Mouse (Mus musculus) cerebellum, adult 2 months (tissue): ENCODE measurements around the gene Gm4131.

Experiments
- CTCF ChIP-seq: fragments of 200-500 bp; IDR thresholded peaks from 2 replicates; pipeline ENCODE4 v1.5.1; 2011; ENCODE audit warnings: low read depth, mild to moderate bottlenecking, control low read depth, low read length, moderate library complexity, borderline replicate concordance; ENCODE audit not compliant: insufficient read depth
- POLR2A ChIP-seq: fragments of 200-500 bp; IDR thresholded peaks from 2 replicates; pipeline ENCODE4 v1.6.1; 2011; ENCODE audit warnings: low read length, control low read depth, borderline replicate concordance; ENCODE audit not compliant: insufficient read depth

- TF ChIP-seq CTCF (no peak), POLR2A (no peak)
Measured at GRCm38 (mm10) chr14:62450706-62451105, 116.0 kb downstream of the Gm4131 start.
